Mouse (Mus musculus): ENCODE results near the gene Vmp1.

DNA sequence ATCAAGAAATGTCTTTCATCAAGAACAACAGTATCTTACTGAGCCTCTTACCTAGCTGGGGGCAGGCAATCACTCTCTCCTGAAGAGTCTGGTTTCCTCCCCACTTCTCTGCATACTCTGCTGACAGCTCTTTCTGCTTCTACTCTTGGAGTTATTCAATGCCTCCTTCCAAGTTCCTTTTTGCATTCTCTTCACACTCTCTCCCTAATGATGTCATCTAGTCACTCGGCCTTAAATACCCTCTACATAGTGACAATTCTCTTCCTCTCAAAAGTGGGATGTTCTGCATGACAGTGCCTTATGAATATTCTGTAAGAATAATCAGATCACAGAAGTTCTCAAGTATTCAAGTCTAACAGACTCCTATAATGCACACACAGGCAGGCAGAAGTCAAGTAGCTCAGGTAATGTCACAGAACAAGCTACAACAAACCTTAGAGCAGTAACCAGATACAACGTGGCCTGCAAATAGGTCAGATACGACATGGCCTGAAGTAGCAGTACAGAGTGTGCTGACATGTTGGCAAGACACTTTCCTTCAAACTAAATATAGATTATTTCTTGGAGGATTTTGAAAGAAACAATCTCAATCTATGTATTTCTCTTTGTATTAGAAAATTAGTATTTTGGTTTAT, 12.5 kb downstream of the Vmp1 start:
- TF ChIP-seq POLR2A (IDR thresholded peaks at IDR 0.05; ENCODE audit: low read depth, low read length) (no peak), CTCF (IDR thresholded peaks at IDR 0.05; ENCODE audit: extremely low read depth, insufficient read depth, insufficient read length, insufficient replicate concordance) (no peak)
